Mouse (Mus musculus) C2C12 (cell line): ENCODE measurements around the gene Galnt7. TPM values are rescaled to one million over a fixed set of nuclear protein-coding genes. Genes with fewer than 3 reads are reported as not detected.

ENCODE experiments used
- H3K27me3 ChIP-seq: one replicate; pipeline ENCODE4 v1.6.1; 2011; ENCODE audit not compliant: control insufficient read depth, insufficient read depth, insufficient read length
- H3K36me3 ChIP-seq: one replicate; pipeline ENCODE4 v1.6.1; 2011; ENCODE audit not compliant: control insufficient read depth, insufficient read depth
- H3K4me3 ChIP-seq: one replicate; pipeline ENCODE4 v1.5.1; 2011; ENCODE audit warnings: mild to moderate bottlenecking, control low read depth; ENCODE audit not compliant: poor library complexity, insufficient read depth, severe bottlenecking
- H3K79me2 ChIP-seq: one replicate; pipeline ENCODE4 v1.6.1; 2011; ENCODE audit not compliant: control insufficient read depth, insufficient read depth
- H3K79me3 ChIP-seq: one replicate; pipeline ENCODE4 v1.6.1; 2011; ENCODE audit warnings: low read depth, control low read depth
- H3ac ChIP-seq: one replicate; pipeline ENCODE3; 2011; ENCODE audit warnings: low read depth; ENCODE audit not compliant: control insufficient read depth, insufficient read length
- CEBPB ChIP-seq: IDR thresholded peaks from one replicate; pipeline ENCODE4 v1.6.1; 2011; ENCODE audit warnings: low read depth, mild to moderate bottlenecking, control low read depth, moderate library complexity
- CTCF ChIP-seq: IDR thresholded peaks from one replicate; pipeline ENCODE4 v1.5.1; 2011; ENCODE audit not compliant: control insufficient read depth, insufficient read depth, insufficient read length
- FOSL1 ChIP-seq: IDR thresholded peaks from one replicate; pipeline ENCODE4 v1.8.0; 2011; ENCODE audit warnings: mild to moderate bottlenecking, low read length; ENCODE audit not compliant: poor library complexity, insufficient read depth, severe bottlenecking
- MAX ChIP-seq: IDR thresholded peaks from one replicate; pipeline ENCODE4 v1.6.1; 2011; ENCODE audit warnings: mild to moderate bottlenecking, control low read depth
- MYOD1 ChIP-seq: IDR thresholded peaks from one replicate; pipeline ENCODE4 v1.6.1; 2011; ENCODE audit warnings: low read depth; ENCODE audit not compliant: control insufficient read depth, insufficient read length
- MYOG ChIP-seq: IDR thresholded peaks from one replicate; pipeline ENCODE4 v1.6.1; 2011; ENCODE audit not compliant: control insufficient read depth, insufficient read length; ENCODE audit errors: extremely low read depth
- USF1 ChIP-seq: IDR thresholded peaks from one replicate; pipeline ENCODE4 v1.6.1; 2011; ENCODE audit warnings: low read depth, mild to moderate bottlenecking, control low read depth, moderate library complexity
- polyA plus RNA-seq: library from polyadenylated mRNA; unstranded; fragments of >200 nt; fragmentation: generic; extraction: Trizol; gene quantifications from one replicate; pipeline ENCODE4 v1.2.1, GENCODE M21; 2012; ENCODE audit warnings: missing spikeins

Gene Galnt7
- polyA plus RNA-seq, 1 experiment: 5.9 TPM

DNA sequence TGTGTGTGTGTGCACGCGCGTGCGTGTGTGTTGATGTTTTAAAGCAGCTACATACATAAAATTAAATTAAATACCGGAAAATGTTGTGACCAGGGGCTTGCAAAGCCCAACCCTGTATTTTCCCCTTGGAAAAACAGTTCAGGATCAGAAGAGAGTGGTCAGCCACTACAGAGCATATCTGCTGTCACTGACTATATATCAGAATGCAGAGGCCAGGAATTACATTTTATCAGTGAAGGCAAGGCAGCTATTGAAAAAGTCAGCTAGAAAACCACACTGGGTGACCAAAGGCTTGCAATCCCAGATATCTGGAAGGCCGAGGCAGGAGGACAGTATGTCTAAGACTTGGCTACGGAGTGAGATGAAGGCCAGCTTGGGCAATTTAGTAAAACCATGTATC lies 84.8 kb downstream of the Galnt7 start:
- TF ChIP-seq USF1 (no peak), MAX (no peak), MYOD1 (no peak), CTCF (no peak), MYOG (no peak), FOSL1 (no peak), CEBPB (no peak)

DNA sequence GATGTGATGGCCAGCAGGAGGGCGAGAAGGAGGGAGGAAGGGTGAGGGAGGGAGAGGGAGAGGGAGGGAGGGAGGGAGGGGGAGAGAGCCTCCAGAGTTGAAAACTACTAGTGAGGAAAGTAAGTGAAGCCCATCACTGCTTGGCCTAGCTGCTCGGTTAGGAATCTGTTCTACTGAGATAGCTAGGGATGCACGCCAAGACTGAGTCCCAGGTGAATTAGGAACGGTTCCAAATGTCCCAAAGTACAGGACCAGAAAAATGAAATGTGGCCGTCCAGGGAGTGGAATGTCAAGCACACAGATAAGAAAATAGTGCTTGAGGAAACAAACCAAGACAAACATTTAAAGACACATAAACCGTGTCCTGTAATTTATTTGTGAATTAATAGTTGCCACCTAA lies 87.8 kb downstream of the Galnt7 start:
- H3K79me3 ChIP-seq: peaks cover 2% of the 10 kb centered on the region
- no peak overlapping the region for H3ac ChIP-seq
- TF ChIP-seq MYOD1 (no peak), FOSL1 (no peak), CEBPB (no peak), MAX (no peak), CTCF (no peak), MYOG (no peak), USF1 (no peak)
- H3K27me3 ChIP-seq: no peaks in the 10 kb centered on the region
- H3K4me3 ChIP-seq: no peak overlapping the region
- H3K79me2 ChIP-seq: no peaks in the 10 kb centered on the region
- H3K36me3 ChIP-seq: no peaks in the 10 kb centered on the region

More for the DNA sequence above, 84.8 kb downstream of the Galnt7 start:
- H3K4me3 ChIP-seq: no peak overlapping the region
- H3K79me2 ChIP-seq: no peaks in the 10 kb centered on the region
- H3K36me3 ChIP-seq: no peaks in the 10 kb centered on the region
- no peak overlapping the region for H3ac ChIP-seq
- H3K27me3 ChIP-seq: no peaks in the 10 kb centered on the region
- peaks cover 2% of the 10 kb centered on the region for H3K79me3 ChIP-seq

DNA sequence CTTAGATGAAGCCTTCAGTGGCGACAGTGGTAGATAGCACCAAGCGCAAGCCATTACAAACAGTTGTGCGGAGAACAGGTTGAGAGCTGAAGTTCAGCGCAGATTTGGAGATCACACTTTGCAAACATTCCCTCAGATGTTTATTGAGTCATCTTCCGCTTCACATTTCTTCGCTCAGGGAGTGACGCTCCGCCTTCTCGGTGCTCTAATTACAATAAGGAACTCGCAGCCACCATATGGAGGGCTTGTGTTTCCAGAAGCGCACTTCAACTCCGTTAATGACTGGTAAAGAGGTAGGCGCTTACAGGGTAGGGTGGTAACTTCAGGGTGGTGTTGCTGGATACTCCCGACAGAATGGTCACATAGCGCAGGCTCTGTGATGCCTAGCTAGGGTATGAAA lies 89.1 kb downstream of the Galnt7 start:
- no peak for TF ChIP-seq MYOD1
- no peak for TF ChIP-seq CTCF
- TF ChIP-seq MAX: no peak
- TF ChIP-seq FOSL1: no peak
- no peak for TF ChIP-seq MYOG
- Histone ChIP-seq H3K79me2 (no peaks in the 10 kb centered on the region), H3ac (no peak overlapping the region), H3K36me3 (no peaks in the 10 kb centered on the region), H3K27me3 (no peaks in the 10 kb centered on the region), H3K4me3 (no peak overlapping the region), H3K79me3 (peaks cover 2% of the 10 kb centered on the region)

DNA sequence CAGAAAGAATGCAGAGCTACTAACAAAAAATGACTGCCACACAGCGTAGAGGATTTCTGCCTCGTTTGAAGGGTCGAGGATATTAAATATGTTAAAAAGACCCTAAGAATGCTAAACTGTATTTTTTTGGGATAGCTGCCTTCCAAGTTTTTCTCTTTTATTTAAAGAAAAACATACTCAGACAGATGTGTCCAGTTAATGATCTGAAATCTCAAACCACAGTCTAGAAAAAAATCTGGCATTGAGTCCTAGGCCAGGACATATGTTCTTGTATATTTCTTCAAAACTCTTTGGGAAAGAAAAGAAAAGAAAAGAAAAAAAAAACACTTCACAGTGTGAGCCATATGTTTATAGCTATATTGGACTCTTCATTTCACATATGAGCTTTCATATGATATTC lies 90.1 kb downstream of the Galnt7 start:
- no peak overlapping the region for H3ac ChIP-seq
- no peak overlapping the region for H3K4me3 ChIP-seq
- no peaks in the 10 kb centered on the region for H3K27me3 ChIP-seq
- H3K79me3 ChIP-seq: peaks cover 2% of the 10 kb centered on the region
- H3K79me2 ChIP-seq: no peaks in the 10 kb centered on the region
- no peak for TF ChIP-seq MYOD1
- TF ChIP-seq MAX: no peak
- no peak for TF ChIP-seq USF1
- TF ChIP-seq CTCF: no peak
- TF ChIP-seq FOSL1: no peak
- H3K36me3 ChIP-seq: no peaks in the 10 kb centered on the region

DNA sequence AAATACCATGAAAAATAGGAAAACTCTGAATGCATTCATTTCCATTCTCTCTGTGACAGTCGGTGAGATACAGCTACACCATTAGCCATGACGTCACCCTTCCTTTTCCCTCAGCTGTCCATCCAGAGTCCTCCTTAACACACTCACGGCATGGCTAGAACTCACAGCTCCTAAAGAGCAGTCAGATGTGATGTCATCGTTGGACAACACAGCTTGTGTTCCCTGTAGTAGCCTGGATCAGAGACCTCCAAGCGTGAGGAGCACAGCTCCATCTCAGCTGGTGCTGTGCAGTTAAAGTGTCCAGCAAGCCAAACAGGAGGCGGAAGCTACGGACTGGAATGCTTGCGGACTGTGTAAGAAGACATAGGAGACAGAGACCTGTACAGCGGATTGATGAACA lies 91.9 kb downstream of the Galnt7 start:
- Histone ChIP-seq H3K79me2 (no peaks in the 10 kb centered on the region), H3K4me3 (no peak overlapping the region), H3ac (no peak overlapping the region), H3K27me3 (no peaks in the 10 kb centered on the region), H3K36me3 (no peaks in the 10 kb centered on the region), H3K79me3 (peaks cover 2% of the 10 kb centered on the region)
- no peak for TF ChIP-seq MYOD1
- no peak for TF ChIP-seq USF1
- no peak for TF ChIP-seq MYOG
- no peak for TF ChIP-seq FOSL1
- no peak for TF ChIP-seq CEBPB
- no peak for TF ChIP-seq CTCF
- TF ChIP-seq MAX: no peak

DNA sequence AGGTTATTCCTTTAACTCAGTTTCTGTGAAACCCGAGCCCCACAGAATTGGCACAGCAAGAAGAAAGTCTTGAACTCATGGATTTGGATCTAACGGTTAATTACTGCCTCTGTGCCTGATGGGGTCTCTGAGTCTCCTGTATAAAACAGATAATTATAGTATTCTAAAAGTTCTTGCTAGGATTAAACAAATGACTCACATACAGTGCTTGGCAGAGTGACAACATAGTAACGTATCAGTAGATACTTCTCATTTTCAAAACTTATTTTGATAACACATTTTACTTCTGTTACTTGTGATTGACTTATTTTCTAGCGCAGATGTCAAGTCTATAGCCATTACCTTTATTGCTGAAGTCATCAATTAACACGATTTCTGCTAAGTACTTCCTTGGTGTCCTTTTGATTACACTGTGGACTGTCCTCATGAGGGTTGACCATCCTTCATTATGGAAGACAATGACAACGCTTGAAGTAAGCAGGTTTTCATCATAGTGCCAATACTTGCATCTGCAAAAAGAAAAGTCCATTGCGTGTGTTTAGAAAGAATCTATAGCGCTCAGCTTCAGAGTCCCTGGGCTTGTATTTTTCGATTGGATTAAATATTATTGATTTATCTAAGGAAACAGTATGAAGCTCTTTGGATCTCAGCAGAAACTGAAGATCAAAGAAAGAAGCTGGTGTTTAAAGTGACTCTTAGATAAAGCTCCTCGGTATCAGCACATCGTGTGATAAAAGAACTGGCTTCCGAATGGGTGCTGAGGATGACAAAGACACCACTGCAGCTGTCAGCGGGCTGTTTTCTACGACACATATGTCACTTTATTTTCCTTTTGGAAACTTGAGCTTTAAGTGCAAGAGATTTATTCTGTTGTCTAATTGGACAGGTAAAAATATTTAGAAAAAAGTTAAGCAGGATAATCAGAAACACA lies 100.5 kb downstream of the Galnt7 start:
- Histone ChIP-seq H3ac (no peak overlapping the region), H3K79me3 (no peaks in the 10 kb centered on the region), H3K4me3 (no peak overlapping the region), H3K79me2 (no peaks in the 10 kb centered on the region), H3K36me3 (no peaks in the 10 kb centered on the region), H3K27me3 (no peaks in the 10 kb centered on the region)
- TF ChIP-seq MYOG (no peak), CEBPB (no peak), MAX (no peak), MYOD1 (no peak), CTCF (no peak), USF1 (no peak), FOSL1 (no peak)
